Mouse (Mus musculus) C2C12 (cell line): ENCODE data around the gene Wnk1.

ENCODE experiments used
- CEBPB ChIP-seq: IDR thresholded peaks from one replicate; pipeline ENCODE4 v1.6.1; 2011; ENCODE audit warnings: low read depth, mild to moderate bottlenecking, control low read depth, moderate library complexity
- CTCF ChIP-seq: IDR thresholded peaks from one replicate; pipeline ENCODE4 v1.5.1; 2011; ENCODE audit not compliant: control insufficient read depth, insufficient read depth, insufficient read length
- MAX ChIP-seq: IDR thresholded peaks from one replicate; pipeline ENCODE4 v1.6.1; 2011; ENCODE audit warnings: mild to moderate bottlenecking, control low read depth
- MYOG ChIP-seq: IDR thresholded peaks from one replicate; pipeline ENCODE4 v1.6.1; 2011; ENCODE audit not compliant: control insufficient read depth, insufficient read length; ENCODE audit errors: extremely low read depth

GRCm38 (mm10) chr6:120019697-120020096 is 18.8 kb downstream of the Wnk1 start:
- no peak for TF ChIP-seq CTCF
- TF ChIP-seq MYOG: no peak
- TF ChIP-seq CEBPB: no peak
- TF ChIP-seq MAX: no peak
